32 mouse cellular contexts compared by ENCODE assay signal in the genomic region with DNA sequence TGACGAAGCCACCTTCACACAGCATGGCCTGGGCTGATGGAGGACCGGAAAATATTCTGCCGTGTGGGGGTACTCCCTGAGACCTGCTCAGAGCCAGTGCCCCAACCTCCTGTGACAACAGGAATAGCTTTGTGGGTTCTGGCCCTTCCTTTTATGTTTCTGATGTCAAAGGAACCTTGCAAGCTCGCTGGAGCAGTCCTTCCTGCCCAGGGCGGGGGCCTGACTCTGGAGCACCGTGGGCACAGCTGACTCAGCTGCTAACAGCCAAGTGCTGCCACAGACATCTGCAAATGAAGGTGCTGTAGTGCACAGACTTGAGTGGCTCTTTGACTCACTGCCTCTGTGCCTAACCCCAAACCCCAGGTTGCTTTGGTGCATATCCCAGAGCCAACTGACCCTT. TPM values are rescaled to one million over a fixed set of nuclear protein-coding genes. Genes with fewer than 3 reads are reported as not detected.
DNase-seq lines count a peak whose midpoint lies in the region; ATAC-seq lines count a peak whose summit lies in the region.
"Had no signal": no experiment of that assay in that cellular context is flagged by ENCODE, and none has a peak within 500 bp of the region (broad histone marks: within the 10 kb centered on the region; RNA-seq: fewer than 3 reads in every experiment).

No protein-coding gene starts in this region.

- H3K9me3 ChIP-seq in forebrain, embryonic 11.5 days (ENCODE audit: control insufficient read depth, low read length): no peaks in the 10 kb centered on the region
- H3K9me3 ChIP-seq: embryonic facial prominence, embryonic 10.5 days; embryonic facial prominence, embryonic 15.5 days; G1E; hindbrain, embryonic 10.5 days; intestine, embryonic 15.5 days; limb, embryonic 13.5 days had no signal

- H3K4me2 ChIP-seq in forebrain, embryonic 11.5 days (ENCODE audit: low read depth, low read length, severe bottlenecking): no peak overlapping the region
- H3K4me2 ChIP-seq: embryonic facial prominence, embryonic 15.5 days; heart, embryonic 11.5 days; intestine, embryonic 15.5 days; limb, embryonic 13.5 days; liver, embryonic 11.5 days had no signal

- peak; percentile 49 for ATAC-seq in common myeloid progenitor, adult 5-6 weeks (replicated peaks; ENCODE audit: low read depth, poor library complexity, severe bottlenecking)
- peak; percentile 43 for ATAC-seq in megakaryocyte progenitor cell, adult 5-6 weeks (replicated peaks; ENCODE audit: poor library complexity)
- ATAC-seq in forebrain, embryonic 11.5 days (replicated peaks; ENCODE audit: low FRiP score): no peak
- ATAC-seq: forebrain, embryonic 14.5 days; hindbrain, postnatal 0 days; intestine, embryonic 15.5 days; liver, postnatal 0 days; Patski had no signal

- no peak overlapping the region for H3K27ac ChIP-seq in forebrain, embryonic 11.5 days (ENCODE audit: low read depth, low read length)
- H3K27ac ChIP-seq: embryonic facial prominence, embryonic 10.5 days; embryonic facial prominence, embryonic 15.5 days; hindbrain, embryonic 10.5 days; hindbrain, postnatal 0 days; intestine, embryonic 15.5 days; layer of hippocampus, adult 2 months; limb, embryonic 13.5 days; stomach, postnatal 0 days had no signal

- peak; percentile 83 for DNase-seq in 416B (ENCODE audit: low read depth)
- DNase-seq in thymus, postnatal 36 days: peak; percentile 16 to 28
- no peak for DNase-seq in spleen, adult 12 weeks (ENCODE audit: low spot score)
- DNase-seq in forebrain, embryonic 11.5 days (ENCODE audit: low spot score): no peak
- no peak for DNase-seq in urinary bladder, postnatal 14 days (ENCODE audit: low spot score)
- DNase-seq: adrenal gland, postnatal 10 days; cerebellum, adult 11 months; cerebellum, adult 9-10 months; gastrocnemius, postnatal 25 days; kidney, adult 2 months; kidney, postnatal 36 days; liver, postnatal 0 days; lung, postnatal 36 days; midbrain, embryonic 14.5 days had no signal

- no peak overlapping the region for H3K4me3 ChIP-seq in forebrain, embryonic 11.5 days (ENCODE audit: low read depth, low read length)
- H3K4me3 ChIP-seq: embryonic facial prominence, embryonic 10.5 days; embryonic facial prominence, embryonic 15.5 days; hindbrain, embryonic 10.5 days; intestine, embryonic 15.5 days; layer of hippocampus, adult 2 months; limb, embryonic 13.5 days had no signal

- H3K9ac ChIP-seq in forebrain, embryonic 11.5 days (ENCODE audit: low read length): no peak overlapping the region
- H3K9ac ChIP-seq: embryonic facial prominence, embryonic 15.5 days; intestine, embryonic 15.5 days; limb, embryonic 13.5 days; liver, postnatal 0 days had no signal

- no peaks in the 10 kb centered on the region for H3K36me3 ChIP-seq in forebrain, embryonic 11.5 days (ENCODE audit: control insufficient read depth, insufficient read depth, low read length)
- H3K36me3 ChIP-seq: embryonic facial prominence, embryonic 15.5 days; intestine, embryonic 15.5 days had no signal

- 71% methylated on average over 6 of the region's 6 CpGs for WGBS in forebrain, embryonic 11.5 days

- no peaks in the 10 kb centered on the region for H3K4me1 ChIP-seq in forebrain, embryonic 11.5 days (replicated peaks; ENCODE audit: control insufficient read depth, insufficient read depth, low read length)
- H3K4me1 ChIP-seq: embryonic facial prominence, embryonic 15.5 days; intestine, embryonic 15.5 days; limb, embryonic 13.5 days had no signal

- no peaks in the 10 kb centered on the region for H3K27me3 ChIP-seq in forebrain, embryonic 11.5 days (ENCODE audit: control insufficient read depth, insufficient read depth, low read length)
- H3K27me3 ChIP-seq: embryonic facial prominence, embryonic 15.5 days; intestine, embryonic 15.5 days; limb, embryonic 13.5 days; Patski had no signal

RNA-seq across cellular contexts. Expression of gene Sgsh, which starts 10.5 kb away (rescaled TPM):
- total RNA-seq in common myeloid progenitor, adult 5-6 weeks (2017): 4.3 and 6.7 TPM in 2 replicates
- total RNA-seq in megakaryocyte progenitor cell, adult 5-6 weeks (2015): 2.9 and 5.4 TPM in 2 replicates
- total RNA-seq in megakaryocyte progenitor cell, adult 5-6 weeks (2017): 3.9 and 4.6 TPM in 2 replicates
- polyA plus RNA-seq in forebrain, embryonic 11.5 days (2014; fragmentation: Nextera tagmentation; extraction: Ambion mirVana): 6.6 and 7.3 TPM in 2 replicates

RNA-seq across cellular contexts. Expression of gene Slc26a11, which starts 10.5 kb away (rescaled TPM):
- 0.44 and 1.4 TPM in 2 replicates for total RNA-seq in common myeloid progenitor, adult 5-6 weeks (2017)
- 0.17 and 0.72 TPM in 2 replicates for total RNA-seq in megakaryocyte progenitor cell, adult 5-6 weeks (2015)
- total RNA-seq in megakaryocyte progenitor cell, adult 5-6 weeks (2017): 0.34 TPM in 1 of 2 replicates, not detected in the other
- 7.2 and 7.9 TPM in 2 replicates for polyA plus RNA-seq in forebrain, embryonic 11.5 days (2014; fragmentation: Nextera tagmentation; extraction: Ambion mirVana)

RNA-seq across cellular contexts. Expression of gene Card14, which starts 37.3 kb away (rescaled TPM):
- total RNA-seq in common myeloid progenitor, adult 5-6 weeks (2017): not detected in 2 replicates
- total RNA-seq in megakaryocyte progenitor cell, adult 5-6 weeks (2015): not detected in 2 replicates
- total RNA-seq in megakaryocyte progenitor cell, adult 5-6 weeks (2017): not detected in 2 replicates
- 0.15 TPM in 1 of 2 replicates, not detected in the other for polyA plus RNA-seq in forebrain, embryonic 11.5 days (2014; fragmentation: Nextera tagmentation; extraction: Ambion mirVana)
- total RNA-seq: heart, adult 18-20 months had no signal
- polyA plus RNA-seq: C2C12; G1E; neural tube, embryonic 11.5 days had no signal

RNA-seq across cellular contexts. Expression of gene Eif4a3, which starts 45.0 kb away (rescaled TPM):
- total RNA-seq in common myeloid progenitor, adult 5-6 weeks (2017): 212 and 226 TPM in 2 replicates
- 320 and 348 TPM in 2 replicates for total RNA-seq in megakaryocyte progenitor cell, adult 5-6 weeks (2015)
- total RNA-seq in megakaryocyte progenitor cell, adult 5-6 weeks (2017): 218 and 242 TPM in 2 replicates
- polyA plus RNA-seq in forebrain, embryonic 11.5 days (2014; fragmentation: Nextera tagmentation; extraction: Ambion mirVana): 409 and 463 TPM in 2 replicates

RNA-seq across cellular contexts. Expression of gene Rnf213, which starts 48.0 kb away (rescaled TPM):
- 74.5 and 78.2 TPM in 2 replicates for total RNA-seq in common myeloid progenitor, adult 5-6 weeks (2017)
- total RNA-seq in megakaryocyte progenitor cell, adult 5-6 weeks (2015): 62.9 and 69.5 TPM in 2 replicates
- total RNA-seq in megakaryocyte progenitor cell, adult 5-6 weeks (2017): 36.4 and 45.5 TPM in 2 replicates
- polyA plus RNA-seq in forebrain, embryonic 11.5 days (2014; fragmentation: Nextera tagmentation; extraction: Ambion mirVana): 1.8 and 2.1 TPM in 2 replicates

Comparison
In these comparisons a context has a peak if more than half of its experiments do, and no peak if none do; other contexts are left out.
1. DNase-seq: peak in 416B (single experiment) and thymus, postnatal 36 days (2 of 2); none in spleen, adult 12 weeks (single experiment), forebrain, embryonic 11.5 days (single experiment) and urinary bladder, postnatal 14 days (single experiment).